Mouse (Mus musculus): Measurements from ENCODE around the gene Zfp444. TPM values are rescaled to one million over a fixed set of nuclear protein-coding genes. Genes with fewer than 3 reads are reported as not detected.
"Not testable (repeated sequence)": the region's sequence is repeated elsewhere in the genome, so short reads cannot be mapped to it uniquely, and the experiment has no call there.

Zfp444 gene
- polyA plus RNA-seq, 1 experiment from 2014 or later, result 71.4 TPM

- peak overlapping the region; percentile 45; the same call in 1 of the 2 replicates for H3K27ac ChIP-seq
- ATAC-seq (replicated peaks; ENCODE audit: low FRiP score), result no peak
These were observed 2.6 kb upstream of the Zfp444 start for GRCm38 (mm10) chr7:6169403-6169802.

GRCm38 (mm10) chr7:6170391-6170790, 1.6 kb upstream of the Zfp444 start:
- H3K4me1 ChIP-seq, result peaks cover 27% of the 10 kb centered on the region
- H3K27me3 ChIP-seq, result no peaks in the 10 kb centered on the region
- H3K36me3 ChIP-seq, result peaks cover 4% of the 10 kb centered on the region; the same call in 1 of the 2 replicates
- 0 out of 2 replicates have a peak overlapping the region, but pooled peaks have one; percentile 45 for H3K27ac ChIP-seq
- 83% methylated on average over 9 of the region's 9 CpGs for WGBS
- no peak overlapping the region for H3K4me2 ChIP-seq
- ATAC-seq (replicated peaks; ENCODE audit: low FRiP score), result no peak
- no peak overlapping the region for H3K4me3 ChIP-seq (replicated peaks)
- no peak overlapping the region for H3K9ac ChIP-seq
- H3K9me3 ChIP-seq (replicated peaks), result no peaks in the 10 kb centered on the region

More at GRCm38 (mm10) chr7:6169403-6169802, 2.6 kb upstream of the Zfp444 start:
- Histone ChIP-seq H3K9me3 (replicated peaks) (no peaks in the 10 kb centered on the region), H3K9ac (no peak overlapping the region), H3K4me3 (replicated peaks) (no peak overlapping the region), H3K36me3 (no peaks in the 10 kb centered on the region), H3K27me3 (no peaks in the 10 kb centered on the region), H3K4me2 (no peak overlapping the region), H3K4me1 (peaks cover 20% of the 10 kb centered on the region)
- WGBS, result 70% methylated on average over 3 of the region's 3 CpGs

GRCm38 (mm10) chr7:6170871-6171270, 1.2 kb upstream of the Zfp444 start:
- Histone ChIP-seq H3K4me3 (replicated peaks) (peak overlapping the region; percentile 75), H3K4me1 (peaks cover 27% of the 10 kb centered on the region), H3K9me3 (replicated peaks) (no peaks in the 10 kb centered on the region), H3K4me2 (peak overlapping the region; percentile 89), H3K27ac (peak overlapping the region; percentile 82), H3K9ac (peak overlapping the region; percentile 42; the same call in 1 of the 2 replicates), H3K27me3 (no peaks in the 10 kb centered on the region), H3K36me3 (peaks cover 9% of the 10 kb centered on the region; the same call in 1 of the 2 replicates)
- 47% methylated on average over 6 of the region's 6 CpGs for WGBS
- ATAC-seq (replicated peaks; ENCODE audit: low FRiP score), result no peak

GRCm38 (mm10) chr7:6171444-6172005, 501 bp upstream of the Zfp444 start:
- no peaks in the 10 kb centered on the region for H3K27me3 ChIP-seq
- H3K4me1 ChIP-seq, result peaks cover 27% of the 10 kb centered on the region
- WGBS, result under 1% methylated on average over 24 of the region's 24 CpGs
- peak overlapping the region; percentile 89 for H3K4me2 ChIP-seq
- peak overlapping the region; percentile 75 for H3K4me3 ChIP-seq (replicated peaks)
- ATAC-seq (replicated peaks; ENCODE audit: low FRiP score), result peak; percentile 49
- no peaks in the 10 kb centered on the region for H3K9me3 ChIP-seq (replicated peaks)
- peak overlapping the region; percentile 42 for H3K9ac ChIP-seq
- H3K27ac ChIP-seq, result peak overlapping the region; percentile 82
- peaks cover 9% of the 10 kb centered on the region; the same call in 1 of the 2 replicates for H3K36me3 ChIP-seq

- Histone ChIP-seq H3K4me1 (peaks cover 27% of the 10 kb centered on the region), H3K4me2 (peak overlapping the region; percentile 89), H3K27me3 (no peaks in the 10 kb centered on the region), H3K27ac (peak overlapping the region; percentile 82), H3K4me3 (replicated peaks) (peak overlapping the region; percentile 75), H3K9me3 (replicated peaks) (no peaks in the 10 kb centered on the region), H3K36me3 (peaks cover 17% of the 10 kb centered on the region), H3K9ac (peak overlapping the region; percentile 78)
- peak; percentile 34 for ATAC-seq (replicated peaks; ENCODE audit: low FRiP score)
- WGBS, result under 1% methylated on average over 28 of the region's 28 CpGs
These were observed 733 bp downstream of the Zfp444 start for GRCm38 (mm10) chr7:6172674-6173244.

GRCm38 (mm10) chr7:6173872-6174271, 1.8 kb downstream of the Zfp444 start:
- Histone ChIP-seq H3K36me3 (peaks cover 20% of the 10 kb centered on the region), H3K9ac (no peak overlapping the region), H3K4me3 (replicated peaks) (no peak overlapping the region), H3K4me2 (no peak overlapping the region), H3K9me3 (replicated peaks) (no peaks in the 10 kb centered on the region), H3K4me1 (peaks cover 27% of the 10 kb centered on the region), H3K27me3 (no peaks in the 10 kb centered on the region), H3K27ac (peak overlapping the region; percentile 41; the same call in 1 of the 2 replicates)
- 92% methylated on average over 8 of the region's 8 CpGs for WGBS
- ATAC-seq (replicated peaks; ENCODE audit: low FRiP score), result no peak

GRCm38 (mm10) chr7:6174365-6174987, 2.5 kb downstream of the Zfp444 start:
- not testable (repeated sequence) for ATAC-seq (replicated peaks; ENCODE audit: low FRiP score); H3K9me3 ChIP-seq (replicated peaks); H3K9ac ChIP-seq; H3K27me3 ChIP-seq; H3K4me3 ChIP-seq (replicated peaks); H3K4me2 ChIP-seq
- Histone ChIP-seq H3K4me1 (peaks cover 27% of the 10 kb centered on the region), H3K27ac (peak overlapping the region; percentile 45; the same call in 1 of the 2 replicates), H3K36me3 (peaks cover 22% of the 10 kb centered on the region)
- WGBS, result 71% methylated on average over 9 of the region's 9 CpGs

- H3K9ac ChIP-seq, result no peak overlapping the region
- peaks cover 43% of the 10 kb centered on the region for H3K36me3 ChIP-seq
- ATAC-seq (replicated peaks; ENCODE audit: low FRiP score), result no peak
- peaks cover 7% of the 10 kb centered on the region; the same call in 1 of the 2 replicates for H3K4me1 ChIP-seq
- H3K27ac ChIP-seq, result no peak overlapping the region
- H3K9me3 ChIP-seq (replicated peaks), result no peaks in the 10 kb centered on the region
- no peak overlapping the region for H3K4me3 ChIP-seq (replicated peaks)
- no peak overlapping the region for H3K4me2 ChIP-seq
- no peaks in the 10 kb centered on the region for H3K27me3 ChIP-seq
These were observed 7.0 kb downstream of the Zfp444 start for GRCm38 (mm10) chr7:6179013-6179412.

GRCm38 (mm10) chr7:6182882-6183281, 10.9 kb downstream of the Zfp444 start:
- peaks cover 63% of the 10 kb centered on the region for H3K36me3 ChIP-seq
- no peak overlapping the region for H3K4me2 ChIP-seq
- H3K4me1 ChIP-seq, result peaks cover 3% of the 10 kb centered on the region; the same call in 1 of the 2 replicates
- H3K9ac ChIP-seq, result no peak overlapping the region
- no peaks in the 10 kb centered on the region for H3K27me3 ChIP-seq
- H3K4me3 ChIP-seq (replicated peaks), result no peak overlapping the region
- no peak overlapping the region for H3K27ac ChIP-seq
- H3K9me3 ChIP-seq (replicated peaks), result no peaks in the 10 kb centered on the region
- no peak for ATAC-seq (replicated peaks; ENCODE audit: low FRiP score)

- Histone ChIP-seq H3K4me1 (peaks cover 3% of the 10 kb centered on the region; the same call in 1 of the 2 replicates), H3K4me3 (replicated peaks) (no peak overlapping the region), H3K27ac (no peak overlapping the region), H3K9ac (no peak overlapping the region), H3K4me2 (no peak overlapping the region), H3K27me3 (no peaks in the 10 kb centered on the region), H3K36me3 (peaks cover 70% of the 10 kb centered on the region), H3K9me3 (replicated peaks) (no peaks in the 10 kb centered on the region)
- ATAC-seq (replicated peaks; ENCODE audit: low FRiP score), result no peak
- WGBS, result 94% methylated on average over 19 of the region's 19 CpGs
These were observed 11.8 kb downstream of the Zfp444 start for GRCm38 (mm10) chr7:6183802-6184201.

GRCm38 (mm10) chr7:6184521-6184920, 12.5 kb downstream of the Zfp444 start:
- Histone ChIP-seq H3K27me3 (no peaks in the 10 kb centered on the region), H3K4me3 (replicated peaks) (no peak overlapping the region), H3K9me3 (replicated peaks) (no peaks in the 10 kb centered on the region), H3K4me1 (peaks cover 3% of the 10 kb centered on the region; the same call in 1 of the 2 replicates), H3K36me3 (peaks cover 74% of the 10 kb centered on the region), H3K27ac (no peak overlapping the region), H3K9ac (no peak overlapping the region), H3K4me2 (no peak overlapping the region)
- no peak for ATAC-seq (replicated peaks; ENCODE audit: low FRiP score)
- WGBS, result 86% methylated on average over 8 of the region's 8 CpGs

GRCm38 (mm10) chr7:6185391-6185790, 13.4 kb downstream of the Zfp444 start:
- Histone ChIP-seq H3K9ac (no peak overlapping the region), H3K4me2 (no peak overlapping the region), H3K36me3 (peaks cover 81% of the 10 kb centered on the region), H3K27me3 (no peaks in the 10 kb centered on the region), H3K4me1 (peaks cover 3% of the 10 kb centered on the region; the same call in 1 of the 2 replicates), H3K9me3 (replicated peaks) (no peaks in the 10 kb centered on the region), H3K4me3 (replicated peaks) (no peak overlapping the region), H3K27ac (no peak overlapping the region)
- no peak for ATAC-seq (replicated peaks; ENCODE audit: low FRiP score)
- WGBS, result 93% methylated on average over 1 of the region's 1 CpGs

Measured in kidney, embryonic 15.5 days (tissue).